Mouse (Mus musculus): ENCODE measurements around the gene Plcb1. TPM values are rescaled to one million over a fixed set of nuclear protein-coding genes. Genes with fewer than 3 reads are reported as not detected.

Gene Plcb1
- polyA plus RNA-seq, 1 experiment = 0.55 TPM

- H3K79me3 ChIP-seq (ENCODE audit: low read depth) = no peaks in the 10 kb centered on the region
- no peaks in the 10 kb centered on the region for H3K27me3 ChIP-seq (ENCODE audit: control insufficient read depth, insufficient read depth, insufficient read length)
- TF ChIP-seq USF1 (IDR thresholded peaks at IDR 0.05; ENCODE audit: low read depth) = no peak
- TF ChIP-seq MYOG (IDR thresholded peaks at IDR 0.05; ENCODE audit: control insufficient read depth, extremely low read depth, insufficient read length) = no peak
- TF ChIP-seq CTCF (IDR thresholded peaks at IDR 0.05; ENCODE audit: control insufficient read depth, insufficient read depth, insufficient read length) = no peak
- TF ChIP-seq MYOD1 (IDR thresholded peaks at IDR 0.05; ENCODE audit: control insufficient read depth, insufficient read length, low read depth) = no peak
- TF ChIP-seq FOSL1 (IDR thresholded peaks at IDR 0.05; ENCODE audit: insufficient read depth, low read length, poor library complexity, severe bottlenecking) = no peak
- H3K79me2 ChIP-seq (ENCODE audit: control insufficient read depth, insufficient read depth) = no peaks in the 10 kb centered on the region
- H3K4me3 ChIP-seq (ENCODE audit: insufficient read depth, poor library complexity, severe bottlenecking) = no peak overlapping the region
- H3K36me3 ChIP-seq (ENCODE audit: control insufficient read depth, insufficient read depth) = no peaks in the 10 kb centered on the region
- no peak overlapping the region for H3ac ChIP-seq (ENCODE audit: control insufficient read depth, insufficient read length, low read depth)
Measured at GRCm38 (mm10) chr2:134897083-134897482, 111.2 kb downstream of the Plcb1 start.

GRCm38 (mm10) chr2:134901521-134901920, 115.7 kb downstream of the Plcb1 start:
- TF ChIP-seq USF1 (IDR thresholded peaks at IDR 0.05; ENCODE audit: low read depth) (no peak), MAX (IDR thresholded peaks at IDR 0.05) (no peak), MYOG (IDR thresholded peaks at IDR 0.05; ENCODE audit: control insufficient read depth, extremely low read depth, insufficient read length) (no peak), CEBPB (IDR thresholded peaks at IDR 0.05; ENCODE audit: low read depth) (no peak), FOSL1 (IDR thresholded peaks at IDR 0.05; ENCODE audit: insufficient read depth, low read length, poor library complexity, severe bottlenecking) (no peak), CTCF (IDR thresholded peaks at IDR 0.05; ENCODE audit: control insufficient read depth, insufficient read depth, insufficient read length) (no peak), MYOD1 (IDR thresholded peaks at IDR 0.05; ENCODE audit: control insufficient read depth, insufficient read length, low read depth) (no peak)
- no peak overlapping the region for H3ac ChIP-seq (ENCODE audit: control insufficient read depth, insufficient read length, low read depth)
- H3K4me3 ChIP-seq (ENCODE audit: insufficient read depth, poor library complexity, severe bottlenecking) = no peak overlapping the region
- H3K79me2 ChIP-seq (ENCODE audit: control insufficient read depth, insufficient read depth) = no peaks in the 10 kb centered on the region
- no peaks in the 10 kb centered on the region for H3K79me3 ChIP-seq (ENCODE audit: low read depth)
- H3K36me3 ChIP-seq (ENCODE audit: control insufficient read depth, insufficient read depth) = no peaks in the 10 kb centered on the region
- H3K27me3 ChIP-seq (ENCODE audit: control insufficient read depth, insufficient read depth, insufficient read length) = no peaks in the 10 kb centered on the region

GRCm38 (mm10) chr2:134910882-134911281, 125.0 kb downstream of the Plcb1 start:
- no peak overlapping the region for H3K4me3 ChIP-seq (ENCODE audit: insufficient read depth, poor library complexity, severe bottlenecking)
- H3K27me3 ChIP-seq (ENCODE audit: control insufficient read depth, insufficient read depth, insufficient read length) = no peaks in the 10 kb centered on the region
- H3K79me3 ChIP-seq (ENCODE audit: low read depth) = no peaks in the 10 kb centered on the region
- no peaks in the 10 kb centered on the region for H3K36me3 ChIP-seq (ENCODE audit: control insufficient read depth, insufficient read depth)
- TF ChIP-seq MYOD1 (IDR thresholded peaks at IDR 0.05; ENCODE audit: control insufficient read depth, insufficient read length, low read depth) (peak; percentile 35), MAX (IDR thresholded peaks at IDR 0.05) (no peak)
- no peaks in the 10 kb centered on the region for H3K79me2 ChIP-seq (ENCODE audit: control insufficient read depth, insufficient read depth)
- H3ac ChIP-seq (ENCODE audit: control insufficient read depth, insufficient read length, low read depth) = no peak overlapping the region

GRCm38 (mm10) chr2:134911360-134911759, 125.5 kb downstream of the Plcb1 start:
- no peaks in the 10 kb centered on the region for H3K79me2 ChIP-seq (ENCODE audit: control insufficient read depth, insufficient read depth)
- no peak overlapping the region for H3ac ChIP-seq (ENCODE audit: control insufficient read depth, insufficient read length, low read depth)
- H3K79me3 ChIP-seq (ENCODE audit: low read depth) = no peaks in the 10 kb centered on the region
- no peaks in the 10 kb centered on the region for H3K36me3 ChIP-seq (ENCODE audit: control insufficient read depth, insufficient read depth)
- TF ChIP-seq USF1 (IDR thresholded peaks at IDR 0.05; ENCODE audit: low read depth) (no peak), MYOD1 (IDR thresholded peaks at IDR 0.05; ENCODE audit: control insufficient read depth, insufficient read length, low read depth) (no peak), CEBPB (IDR thresholded peaks at IDR 0.05; ENCODE audit: low read depth) (no peak), CTCF (IDR thresholded peaks at IDR 0.05; ENCODE audit: control insufficient read depth, insufficient read depth, insufficient read length) (no peak), MAX (IDR thresholded peaks at IDR 0.05) (no peak), FOSL1 (IDR thresholded peaks at IDR 0.05; ENCODE audit: insufficient read depth, low read length, poor library complexity, severe bottlenecking) (no peak), MYOG (IDR thresholded peaks at IDR 0.05; ENCODE audit: control insufficient read depth, extremely low read depth, insufficient read length) (no peak)
- no peak overlapping the region for H3K4me3 ChIP-seq (ENCODE audit: insufficient read depth, poor library complexity, severe bottlenecking)
- no peaks in the 10 kb centered on the region for H3K27me3 ChIP-seq (ENCODE audit: control insufficient read depth, insufficient read depth, insufficient read length)

DNA sequence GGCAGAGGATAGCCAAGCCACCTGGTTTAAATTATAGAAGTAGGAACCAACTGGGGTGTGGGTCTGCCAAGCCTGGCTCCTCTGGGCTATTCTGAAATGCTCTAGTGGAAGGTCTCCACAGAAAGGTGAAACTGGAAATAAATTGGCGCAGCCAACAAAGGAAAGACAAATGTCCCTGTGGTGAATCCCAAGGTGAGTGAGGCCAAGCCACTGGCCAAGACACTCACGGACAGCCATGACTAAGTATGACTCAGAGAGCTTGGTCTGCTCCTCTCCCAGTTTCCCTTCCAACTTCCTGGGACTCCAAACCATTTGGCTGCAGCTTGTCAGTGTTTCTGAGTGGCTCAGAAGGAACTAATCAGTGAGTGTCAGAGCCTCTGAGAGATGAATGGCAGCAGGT, 126.7 kb downstream of the Plcb1 start:
- Histone ChIP-seq H3ac (ENCODE audit: control insufficient read depth, insufficient read length, low read depth) (no peak overlapping the region), H3K79me3 (ENCODE audit: low read depth) (no peaks in the 10 kb centered on the region), H3K36me3 (ENCODE audit: control insufficient read depth, insufficient read depth) (no peaks in the 10 kb centered on the region), H3K79me2 (ENCODE audit: control insufficient read depth, insufficient read depth) (no peaks in the 10 kb centered on the region), H3K27me3 (ENCODE audit: control insufficient read depth, insufficient read depth, insufficient read length) (no peaks in the 10 kb centered on the region), H3K4me3 (ENCODE audit: insufficient read depth, poor library complexity, severe bottlenecking) (no peak overlapping the region)
- TF ChIP-seq MAX (IDR thresholded peaks at IDR 0.05) (peak; percentile 39), FOSL1 (IDR thresholded peaks at IDR 0.05; ENCODE audit: insufficient read depth, low read length, poor library complexity, severe bottlenecking) (peak; percentile 91), CTCF (IDR thresholded peaks at IDR 0.05; ENCODE audit: control insufficient read depth, insufficient read depth, insufficient read length) (no peak), USF1 (IDR thresholded peaks at IDR 0.05; ENCODE audit: low read depth) (no peak), MYOD1 (IDR thresholded peaks at IDR 0.05; ENCODE audit: control insufficient read depth, insufficient read length, low read depth) (peak; percentile 50), CEBPB (IDR thresholded peaks at IDR 0.05; ENCODE audit: low read depth) (no peak)

DNA sequence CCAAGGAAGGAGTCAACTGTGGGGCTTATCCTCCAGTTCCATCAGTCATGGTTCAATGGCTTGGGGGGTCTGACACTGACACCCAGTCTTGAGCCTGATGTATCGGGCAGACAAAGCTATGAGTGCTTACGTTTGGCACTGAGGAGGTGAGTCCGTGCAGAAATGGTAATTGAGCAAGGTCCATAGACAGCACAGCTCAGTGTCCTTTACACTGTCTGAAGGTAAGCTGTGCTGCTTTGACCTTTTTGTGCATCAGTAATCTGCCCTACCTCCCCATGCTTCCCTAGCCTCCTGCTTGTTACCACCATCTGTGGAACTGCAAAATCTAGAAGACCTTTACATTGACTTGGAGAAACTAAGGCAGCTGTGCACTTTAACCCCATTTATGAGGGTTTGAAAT, 127.7 kb downstream of the Plcb1 start:
- no peaks in the 10 kb centered on the region for H3K79me3 ChIP-seq (ENCODE audit: low read depth)
- H3K4me3 ChIP-seq (ENCODE audit: insufficient read depth, poor library complexity, severe bottlenecking) = no peak overlapping the region
- H3K27me3 ChIP-seq (ENCODE audit: control insufficient read depth, insufficient read depth, insufficient read length) = no peaks in the 10 kb centered on the region
- no peak overlapping the region for H3ac ChIP-seq (ENCODE audit: control insufficient read depth, insufficient read length, low read depth)
- no peak for TF ChIP-seq FOSL1 (IDR thresholded peaks at IDR 0.05; ENCODE audit: insufficient read depth, low read length, poor library complexity, severe bottlenecking)
- TF ChIP-seq CTCF (IDR thresholded peaks at IDR 0.05; ENCODE audit: control insufficient read depth, insufficient read depth, insufficient read length) = no peak
- no peaks in the 10 kb centered on the region for H3K79me2 ChIP-seq (ENCODE audit: control insufficient read depth, insufficient read depth)
- no peaks in the 10 kb centered on the region for H3K36me3 ChIP-seq (ENCODE audit: control insufficient read depth, insufficient read depth)
